Mouse (Mus musculus) lung, postnatal 0 days (tissue): ENCODE measurements around the gene Mul1. TPM values are rescaled to one million over a fixed set of nuclear protein-coding genes. Genes with fewer than 3 reads are reported as not detected.
A peak's percentile ranks its signal among the peaks of the same experiment; 100 is the strongest.

Experiments used
- ATAC-seq: fragments of 200-750 bp; cut with Nextera tagmentation; 2 replicates; pipeline ENCODE4 v1.8.0; 2017; ENCODE audit warnings: moderate library complexity
- DNase-seq: peaks from one replicate; pipeline ENCODE4 v3.0.0-alpha.2; 2016; ENCODE audit warnings: low spot score
- H3K27ac ChIP-seq: fragments of 300-500 bp; sonication (generic); 2 replicates; pipeline ENCODE4 v1.5.1; 2014; ENCODE audit warnings: antibody characterized with exemption, mild to moderate bottlenecking, low read length, mixed read lengths
- H3K27me3 ChIP-seq: fragments of 300-500 bp; sonication (generic); replicated peaks from 2 replicates; pipeline ENCODE4 v1.6.1; 2014; ENCODE audit warnings: low read length, mixed read lengths; ENCODE audit not compliant: insufficient read depth
- H3K36me3 ChIP-seq: fragments of 300-500 bp; sonication (generic); 2 replicates; pipeline ENCODE4 v1.6.1; 2014; ENCODE audit warnings: low read length, mixed read lengths; ENCODE audit not compliant: insufficient read depth
- H3K4me1 ChIP-seq: fragments of 300-500 bp; sonication (generic); 2 replicates; pipeline ENCODE4 v1.6.1; 2014; ENCODE audit warnings: antibody characterized with exemption, low read depth, low read length, mixed read lengths; ENCODE audit not compliant: insufficient read depth
- H3K4me2 ChIP-seq: fragments of 300-500 bp; sonication (generic); replicated peaks from 2 replicates; pipeline ENCODE4 v1.6.1; 2014; ENCODE audit warnings: low read depth, mild to moderate bottlenecking, low read length, moderate library complexity, mixed read lengths
- H3K4me3 ChIP-seq: fragments of 300-500 bp; sonication (generic); 2 replicates; pipeline ENCODE4 v1.5.1; 2014; ENCODE audit warnings: low read depth, low read length
- H3K9ac ChIP-seq: fragments of 300-500 bp; sonication (generic); replicated peaks from 2 replicates; pipeline ENCODE4 v1.6.1; 2014; ENCODE audit warnings: low read depth, mild to moderate bottlenecking
- H3K9me3 ChIP-seq: fragments of 300-500 bp; sonication (generic); 2 replicates; pipeline ENCODE4 v1.6.1; 2016; ENCODE audit warnings: low read length, mixed read lengths
- CTCF ChIP-seq: IDR thresholded peaks from 2 replicates; pipeline ENCODE4 v1.5.1; 2016; ENCODE audit warnings: antibody characterized with exemption, mild to moderate bottlenecking
- EP300 ChIP-seq: IDR thresholded peaks from 2 replicates; pipeline ENCODE4 v1.6.1; 2016; ENCODE audit warnings: antibody characterized with exemption, mild to moderate bottlenecking, control low read depth
- WGBS: fragments of 180-500 bp; shearing (Covaris S2); extraction: QIAGEN DNeasy Blood & Tissue Kit; methylation state at CpG from one replicate; pipeline ENCODE4 v1.1.7; 2014; 5-methylcytosine and 5-hydroxymethylcytosine counted together
- polyA plus RNA-seq: library from polyadenylated mRNA; unstranded; fragments of >200 nt; fragmentation: Nextera tagmentation; extraction: Ambion mirVana; gene quantifications from 2 replicates; pipeline ENCODE4 v1.2.1, GENCODE M21; 2015

The Mul1 gene
- polyA plus RNA-seq, 1 experiment from 2014 or later: 12.3 TPM

- peak; percentile 61 for TF ChIP-seq EP300
- no peak for TF ChIP-seq CTCF
- Histone ChIP-seq H3K27me3 (no peaks in the 10 kb centered on the region; the same call in 1 of the 2 replicates), H3K9ac (peak within 1 kb of the TSS; percentile 76), H3K27ac (peak within 1 kb of the TSS; percentile 91), H3K36me3 (no peaks in the 10 kb centered on the region), H3K4me3 (peak within 1 kb of the TSS; percentile 84), H3K4me2 (peak within 1 kb of the TSS; percentile 87), H3K9me3 (no peaks in the 10 kb centered on the region), H3K4me1 (peaks cover 9% of the 10 kb centered on the region)
- DNase-seq (peak; percentile 94), ATAC-seq (peak; percentile 91)
- 1% methylated on average over 26 of the region's 64 CpGs for WGBS
Measured at GRCm38 (mm10) chr4:138453753-138454570, 19.5 kb downstream of the Mul1 start, which contains the start of gene Camk2n1. TSS of gene Camk2n1 (plus strand) at chr4:138454314.

DNA sequence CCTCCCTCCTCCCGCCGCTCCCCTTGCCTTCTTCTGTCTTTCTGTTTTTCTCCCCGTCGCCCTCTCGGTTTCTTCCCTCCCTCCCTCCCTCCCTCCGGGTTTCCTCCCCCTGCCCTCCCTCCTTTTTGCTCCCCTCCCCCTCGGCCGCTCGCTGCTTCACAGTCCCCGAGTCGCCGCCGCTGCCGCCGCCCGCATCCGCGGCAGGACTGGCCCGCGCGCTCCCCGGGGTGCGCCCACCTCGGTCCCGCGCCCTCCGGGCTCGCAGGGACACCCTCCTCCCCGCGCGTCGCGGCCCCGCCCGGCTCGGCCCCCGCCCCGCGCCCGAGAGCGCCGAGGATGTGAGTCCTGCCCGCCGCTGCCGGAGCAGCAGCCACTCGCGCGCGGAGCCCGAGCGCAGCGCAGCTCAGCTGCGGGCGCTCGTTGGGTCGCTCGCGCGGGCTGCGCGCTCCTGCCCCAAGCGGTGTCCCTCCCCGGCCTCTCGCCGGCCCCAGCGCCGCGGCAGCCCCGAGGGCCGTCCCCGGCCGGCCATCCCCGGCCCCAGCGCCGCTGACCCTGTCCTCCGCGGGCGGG is 20.2 kb downstream of the Mul1 start:
- H3K4me2 ChIP-seq: peak overlapping the region; percentile 87
- no peak for TF ChIP-seq EP300
- no peak for TF ChIP-seq CTCF
- H3K4me3 ChIP-seq: peak overlapping the region; percentile 84
- no peaks in the 10 kb centered on the region for H3K9me3 ChIP-seq
- H3K9ac ChIP-seq: peak overlapping the region; percentile 76
- WGBS: 2% methylated on average over 30 of the region's 78 CpGs
- peaks cover 9% of the 10 kb centered on the region for H3K4me1 ChIP-seq
- H3K27ac ChIP-seq: peak overlapping the region; percentile 91
- no peaks in the 10 kb centered on the region for H3K36me3 ChIP-seq
- peak; percentile 84 for DNase-seq
- peak; percentile 53 for ATAC-seq
- H3K27me3 ChIP-seq: no peaks in the 10 kb centered on the region; the same call in 1 of the 2 replicates

DNA sequence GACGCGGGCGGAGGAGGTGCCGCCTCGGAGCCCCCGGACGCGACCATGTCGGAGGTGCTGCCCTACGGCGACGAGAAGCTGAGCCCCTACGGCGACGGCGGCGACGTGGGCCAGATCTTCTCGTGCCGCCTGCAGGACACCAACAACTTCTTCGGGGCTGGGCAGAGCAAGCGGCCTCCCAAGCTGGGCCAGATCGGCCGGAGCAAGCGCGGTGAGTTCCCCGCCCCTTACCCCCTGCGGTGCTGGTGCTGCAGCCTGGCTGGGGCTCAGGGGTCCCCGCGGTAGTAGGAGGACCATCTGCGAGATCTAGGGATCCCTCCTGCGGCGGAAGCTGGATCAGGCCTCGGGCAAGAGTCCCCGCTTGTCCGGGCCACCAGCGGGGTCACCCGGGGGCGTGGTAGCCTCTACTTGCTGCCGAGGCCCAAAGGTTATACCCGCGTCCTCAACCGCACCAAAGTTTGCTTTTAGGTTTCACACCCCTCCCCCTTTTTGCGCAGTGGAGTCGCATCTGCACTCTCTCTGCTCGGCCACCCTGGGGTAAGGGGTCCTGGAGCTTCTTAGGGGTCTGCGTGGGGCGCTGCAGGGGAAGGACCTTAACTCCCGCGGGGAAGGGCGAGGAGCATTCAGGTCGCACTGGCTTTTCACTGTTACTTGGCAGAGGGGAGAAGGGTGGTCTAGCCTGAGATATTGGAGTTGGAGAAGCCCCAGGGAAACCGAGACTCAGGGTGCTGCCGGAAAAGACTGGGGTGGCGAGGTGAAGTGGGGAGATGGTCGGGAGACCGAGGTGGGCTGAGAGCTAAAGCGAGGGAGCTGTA is 20.9 kb downstream of the Mul1 start:
- H3K27me3 ChIP-seq: no peaks in the 10 kb centered on the region; the same call in 1 of the 2 replicates
- H3K4me2 ChIP-seq: peak overlapping the region; percentile 87
- ATAC-seq: peak; percentile 5; the same call in 1 of the 2 replicates
- H3K9ac ChIP-seq: peak overlapping the region; percentile 76
- peak overlapping the region; percentile 84 for H3K4me3 ChIP-seq
- H3K9me3 ChIP-seq: no peaks in the 10 kb centered on the region
- WGBS: under 1% methylated on average over 51 of the region's 58 CpGs
- H3K27ac ChIP-seq: peak overlapping the region; percentile 91
- H3K36me3 ChIP-seq: no peaks in the 10 kb centered on the region
- TF ChIP-seq CTCF: no peak; the same call in 1 of the 2 replicates
- no peak for TF ChIP-seq EP300
- peak; percentile 40 for DNase-seq
- peaks cover 9% of the 10 kb centered on the region for H3K4me1 ChIP-seq

DNA sequence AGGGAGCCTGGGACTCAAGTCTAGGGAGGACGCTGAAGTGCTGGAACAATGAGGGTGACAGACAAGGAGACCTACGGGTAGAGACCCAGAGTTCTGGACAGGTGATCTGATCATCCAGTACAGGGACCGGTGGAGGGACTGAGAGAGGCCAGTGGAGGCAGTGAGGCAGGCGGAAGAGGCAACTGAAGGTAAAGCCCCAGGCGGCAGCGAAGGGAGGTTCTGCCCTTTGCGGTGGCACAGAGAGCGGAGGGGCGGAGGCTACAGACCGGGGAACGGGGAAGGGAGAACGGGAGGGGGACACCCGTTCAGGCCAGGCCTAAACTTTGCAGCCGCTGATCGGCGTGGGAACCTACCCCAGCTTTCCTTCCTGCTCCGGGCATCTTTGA is 21.5 kb downstream of the Mul1 start:
- Histone ChIP-seq H3K27ac (peak overlapping the region; percentile 91), H3K9ac (peak overlapping the region; percentile 76), H3K9me3 (no peaks in the 10 kb centered on the region), H3K27me3 (no peaks in the 10 kb centered on the region; the same call in 1 of the 2 replicates), H3K4me2 (peak overlapping the region; percentile 87), H3K4me3 (peak overlapping the region; percentile 84), H3K4me1 (peaks cover 9% of the 10 kb centered on the region), H3K36me3 (no peaks in the 10 kb centered on the region)
- ATAC-seq (no peak), DNase-seq (peak; percentile 48)
- TF ChIP-seq CTCF (no peak), EP300 (no peak)
- WGBS: 3% methylated on average over 16 of the region's 17 CpGs

DNA sequence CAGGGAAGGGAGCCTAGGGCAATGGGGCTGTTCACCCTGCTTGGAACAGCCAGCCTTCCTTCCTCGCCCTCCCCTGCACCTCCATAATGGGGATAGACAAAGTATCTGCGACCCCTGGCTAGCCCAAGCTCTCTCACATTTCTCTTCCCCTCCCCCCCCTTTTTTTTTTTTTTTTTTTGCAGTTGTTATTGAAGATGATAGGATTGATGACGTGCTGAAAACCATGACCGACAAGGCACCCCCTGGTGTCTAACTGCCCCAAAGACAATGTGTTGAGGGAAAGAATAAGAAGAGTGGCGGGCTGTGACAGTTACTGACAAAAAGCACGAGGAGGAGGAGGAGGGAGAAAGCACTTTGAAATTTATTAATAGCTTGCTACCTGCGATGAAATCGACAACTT is 22.1 kb downstream of the Mul1 start:
- DNase-seq: peak; percentile 13
- H3K4me3 ChIP-seq: peak overlapping the region; percentile 84
- peaks cover 9% of the 10 kb centered on the region for H3K4me1 ChIP-seq
- H3K36me3 ChIP-seq: no peaks in the 10 kb centered on the region
- peak overlapping the region; percentile 91; the same call in 1 of the 2 replicates for H3K27ac ChIP-seq
- H3K4me2 ChIP-seq: peak overlapping the region; percentile 87
- TF ChIP-seq EP300: no peak
- peak; percentile 34; the same call in 1 of the 2 replicates for TF ChIP-seq CTCF
- no peaks in the 10 kb centered on the region for H3K9me3 ChIP-seq
- no peak for ATAC-seq
- no peaks in the 10 kb centered on the region; the same call in 1 of the 2 replicates for H3K27me3 ChIP-seq
- peak overlapping the region; percentile 76 for H3K9ac ChIP-seq
- 20% methylated on average over 8 of the region's 8 CpGs for WGBS
